Mouse (Mus musculus): ENCODE data around the gene Cdc14b.

The Cdc14b gene

DNA sequence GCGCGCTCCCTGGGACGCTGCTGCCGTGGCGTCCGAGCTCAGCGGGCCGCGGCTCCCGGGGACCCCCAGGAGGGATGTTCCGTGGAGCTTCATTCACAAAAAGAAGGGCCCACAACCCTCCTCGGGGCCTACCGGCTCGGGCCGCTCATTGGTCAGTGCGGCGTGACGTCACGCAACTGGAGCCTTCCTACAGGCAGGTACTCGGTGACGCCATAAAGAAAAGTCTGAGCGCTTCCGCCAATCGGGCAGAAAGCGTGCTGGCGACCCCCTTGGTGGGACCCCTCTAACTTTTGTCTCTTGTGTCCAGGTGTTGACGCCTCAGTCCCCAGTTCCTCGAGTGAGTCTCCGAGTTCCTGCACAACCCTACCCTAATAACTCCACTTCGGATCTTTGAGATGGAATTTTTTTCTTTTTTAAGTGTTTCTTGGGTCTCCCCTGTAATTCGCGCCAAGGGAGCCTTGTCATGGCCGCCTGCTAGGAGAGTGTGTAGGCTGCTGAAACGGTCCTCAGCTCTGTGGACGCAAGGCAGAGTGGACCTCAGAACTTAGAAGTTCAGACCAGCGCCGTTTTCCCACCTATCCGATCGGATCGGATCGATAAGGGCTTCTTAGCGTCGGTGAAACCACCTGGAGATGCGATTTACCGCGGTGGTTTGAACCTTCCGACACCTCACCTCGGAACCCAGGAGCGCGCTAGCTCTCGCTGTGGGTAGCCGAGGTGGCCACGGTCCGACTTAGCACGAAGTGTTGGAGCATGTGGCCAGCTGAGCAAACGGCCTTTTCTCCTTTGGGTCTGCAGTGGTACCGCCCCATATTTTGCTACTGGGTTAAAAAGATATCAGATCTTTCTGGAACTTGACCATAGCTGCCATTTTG is at the start of gene Cdc14b:
Cdc14b (minus strand) TSS at position 412 of the 875 bp plus-strand sequence.
- in situ Hi-C loops (cut with MseI, MboI), result no loop called here

GRCm38 (mm10) chr13:64322561-64323281 is 47.6 kb upstream of the Cdc14b start:
- in situ Hi-C loops (cut with MseI, MboI), result no loop called here

DNA sequence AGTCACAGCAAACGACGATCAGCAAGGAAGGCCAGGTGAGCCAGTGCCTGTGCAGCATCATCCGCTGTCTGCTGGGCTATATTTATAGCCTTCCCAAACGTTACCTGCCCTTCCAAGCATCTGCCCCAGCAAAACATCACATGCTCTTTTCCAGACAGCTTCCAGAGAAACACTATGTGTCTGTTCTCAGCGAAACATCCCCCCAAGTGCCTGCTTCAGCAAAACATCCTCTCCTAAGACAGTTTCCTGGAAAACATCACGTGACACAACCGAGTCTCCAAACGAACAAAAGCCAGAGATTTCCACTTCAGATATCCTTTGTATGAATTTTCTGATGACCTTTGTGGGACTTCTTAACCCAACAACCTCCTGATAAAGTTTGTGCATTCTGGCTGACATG is 45.2 kb upstream of the Cdc14b start:
- in situ Hi-C loops (cut with MseI, MboI), result no loop called here

DNA sequence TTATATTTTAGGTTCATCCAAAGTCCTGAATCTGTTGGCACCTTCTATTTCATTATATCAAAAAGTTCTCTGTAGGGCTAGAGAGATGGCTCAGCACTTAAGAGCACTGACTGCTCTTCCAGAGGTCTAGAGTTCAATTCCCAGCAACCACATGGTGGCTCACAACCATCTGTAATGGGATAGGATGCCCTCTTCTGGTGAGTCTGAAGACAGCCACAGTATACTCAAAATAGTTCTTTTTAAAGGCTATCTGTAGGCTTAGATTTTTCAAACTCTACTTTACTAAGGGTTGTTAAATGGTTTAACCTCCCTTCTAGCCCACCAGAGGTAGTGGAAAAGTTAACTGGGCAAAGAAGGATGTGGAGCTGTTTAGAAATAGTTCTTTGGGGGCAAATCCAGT is 44.7 kb upstream of the Cdc14b start:
- in situ Hi-C loops (cut with MseI, MboI), result loop anchor here (5.0 kb wide), 2 partner anchors 113 to 123 kb away; partner anchors contain the start of gene Cdk20 (in 1 of the 2)

DNA sequence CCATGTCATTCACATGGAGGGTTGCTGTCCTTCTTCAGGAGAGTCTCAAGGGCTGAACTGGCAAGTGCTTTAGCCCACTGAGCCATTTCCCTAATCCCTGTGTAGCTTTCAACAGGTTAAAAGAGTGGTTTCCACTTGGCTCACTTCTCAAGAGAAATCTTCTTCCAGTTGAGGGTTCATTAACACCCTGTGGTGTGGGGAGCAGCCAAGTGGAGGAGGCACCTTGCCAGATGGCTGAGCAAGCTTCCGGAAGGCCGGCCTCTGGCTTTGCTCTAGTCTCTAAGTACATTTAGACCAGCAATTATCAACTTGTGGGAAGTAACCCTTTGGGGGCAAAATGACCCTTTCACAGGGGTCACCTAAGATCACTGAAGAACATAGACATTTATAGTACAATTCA is 43.3 kb upstream of the Cdc14b start:
- in situ Hi-C loops (cut with MseI, MboI), result loop anchor here (5.0 kb wide), 2 partner anchors 114 to 124 kb away; partner anchors contain the start of gene Cdk20 (in 1 of the 2)

GRCm38 (mm10) chr13:64315483-64316050 is 40.5 kb upstream of the Cdc14b start:
- in situ Hi-C loops (cut with MseI, MboI), result loop anchor here (5.0 kb wide), 2 partner anchors 117 to 127 kb away; partner anchors contain the start of gene Cdk20 (in 1 of the 2)

GRCm38 (mm10) chr13:64314041-64314440 is 39.0 kb upstream of the Cdc14b start:
- in situ Hi-C loops (cut with MseI, MboI), result no loop called here

DNA sequence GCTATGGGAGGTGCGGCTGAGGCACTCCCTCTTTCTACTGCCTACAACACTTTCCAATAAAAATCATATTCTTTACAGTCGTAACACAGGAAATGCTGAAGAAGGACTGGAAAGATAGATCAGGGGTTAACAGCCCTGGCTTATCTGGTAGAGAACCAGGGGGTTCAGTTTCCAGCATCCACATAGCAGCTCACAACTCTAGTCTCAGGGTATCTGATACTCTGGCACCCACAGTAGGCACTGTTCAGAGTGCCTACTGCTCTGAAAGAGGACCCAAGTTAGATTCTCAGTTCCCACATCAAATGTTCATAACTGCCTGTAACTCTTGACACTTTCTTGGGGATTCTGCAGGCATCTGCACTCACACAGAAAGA is 37.8 kb upstream of the Cdc14b start:
- in situ Hi-C loops (cut with MseI, MboI), result no loop called here

DNA sequence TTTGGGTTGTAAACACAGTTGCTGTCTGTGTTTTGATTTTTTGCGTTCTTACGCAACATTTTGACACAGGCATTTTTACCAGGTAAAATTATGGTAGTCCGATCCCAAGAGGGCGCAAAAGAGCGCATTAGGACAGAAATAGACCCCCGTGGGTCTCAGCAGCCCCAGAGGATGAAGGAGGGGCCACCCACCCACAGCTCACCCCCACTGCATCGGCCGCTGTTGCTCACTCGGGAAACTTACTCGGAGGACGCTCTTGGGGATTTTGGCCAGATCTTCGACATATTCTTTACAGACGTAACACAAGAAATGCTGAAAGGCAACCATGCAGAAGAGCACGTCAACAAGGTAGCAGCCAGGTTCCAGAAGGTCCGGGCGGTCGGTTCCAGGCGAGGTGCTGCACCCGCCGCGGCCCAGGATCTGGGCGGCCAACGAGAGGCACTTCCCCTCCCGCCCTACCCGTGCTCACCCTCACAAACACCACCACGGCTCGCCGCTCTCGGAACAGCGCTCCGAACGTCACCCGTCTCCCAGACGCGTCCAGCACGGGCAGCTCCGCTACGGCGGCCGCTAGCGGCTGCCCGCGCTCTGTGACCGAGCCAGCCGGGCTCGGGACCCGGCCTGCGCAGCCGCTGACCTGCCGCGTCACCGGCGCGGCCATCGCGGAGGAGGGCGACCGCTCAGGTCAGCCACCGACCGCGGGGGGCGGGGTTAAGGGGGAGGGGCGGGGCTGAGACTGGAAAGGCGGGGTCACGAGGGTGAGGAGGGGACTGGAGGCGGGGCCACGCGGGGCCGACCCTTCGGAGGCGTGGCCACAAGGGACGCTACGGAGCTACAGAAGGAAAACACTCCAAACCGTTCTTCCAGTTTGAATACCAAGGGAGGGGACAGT is 37.2 kb upstream of the Cdc14b start, which contains the start of gene Aaed1:
Aaed1 (minus strand) TSS at position 687 of the 892 bp plus-strand sequence.
- in situ Hi-C loops (cut with MseI, MboI), result no loop called here

GRCm38 (mm10) chr13:64311266-64311665 is 36.2 kb upstream of the Cdc14b start:
- in situ Hi-C loops (cut with MseI, MboI), result no loop called here

GRCm38 (mm10) chr13:64310585-64310984 is 35.5 kb upstream of the Cdc14b start:
- in situ Hi-C loops (cut with MseI, MboI), result no loop called here

DNA sequence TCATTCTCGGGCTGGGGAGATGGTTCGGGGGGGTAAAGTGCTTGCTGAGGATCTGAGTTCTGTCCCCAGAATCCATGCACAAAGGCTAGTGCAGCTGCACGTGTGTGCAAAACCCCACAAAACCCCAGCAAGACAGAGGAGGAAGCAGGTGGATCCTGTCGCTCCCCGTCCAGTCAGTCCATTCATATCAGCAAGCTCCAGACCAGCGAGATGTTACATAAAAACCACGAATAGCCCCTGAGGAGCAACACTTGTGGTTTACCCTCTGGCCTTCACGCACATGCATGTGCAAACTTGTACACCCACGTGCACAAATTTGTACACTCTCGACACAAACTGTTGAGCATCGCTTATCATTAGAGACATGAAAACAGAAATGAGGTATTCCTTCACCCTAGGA is 34.8 kb upstream of the Cdc14b start:
- in situ Hi-C loops (cut with MseI, MboI), result loop anchor here (5.0 kb wide), 1 partner anchor 58 kb away; no protein-coding TSS in a partner anchor

- in situ Hi-C loops (cut with MseI, MboI), result loop anchor here (5.0 kb wide), 1 partner anchor 57 kb away; no protein-coding TSS in a partner anchor
Measured at GRCm38 (mm10) chr13:64309036-64309435, 33.9 kb upstream of the Cdc14b start.

GRCm38 (mm10) chr13:64307508-64307907 is 32.4 kb upstream of the Cdc14b start:
- in situ Hi-C loops (cut with MseI, MboI), result loop anchor here (5.0 kb wide), 1 partner anchor 55 kb away; no protein-coding TSS in a partner anchor

- in situ Hi-C loops (cut with MseI, MboI), result loop anchor here (5.0 kb wide), 1 partner anchor 54 kb away; no protein-coding TSS in a partner anchor
Measured at GRCm38 (mm10) chr13:64306078-64306477, 31.0 kb upstream of the Cdc14b start.

DNA sequence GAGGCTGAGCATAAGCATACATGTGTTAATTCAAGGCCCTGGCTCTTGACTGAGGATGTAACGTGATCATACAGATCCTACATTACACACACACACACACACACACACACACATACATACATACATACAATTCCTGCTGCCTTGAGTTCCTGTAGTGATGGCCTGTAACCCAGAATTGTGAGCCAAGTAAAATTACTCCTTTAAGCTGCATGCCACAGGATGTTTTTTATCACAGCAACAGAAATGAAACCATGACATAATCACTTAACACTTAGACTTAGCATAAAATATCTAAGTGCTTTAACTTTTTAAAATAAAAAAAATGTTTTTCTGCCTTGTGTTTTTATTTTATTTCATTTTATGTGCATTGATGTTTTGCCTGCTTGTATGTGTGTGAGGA is 24.0 kb upstream of the Cdc14b start:
- in situ Hi-C loops (cut with MseI, MboI), result no loop called here

DNA sequence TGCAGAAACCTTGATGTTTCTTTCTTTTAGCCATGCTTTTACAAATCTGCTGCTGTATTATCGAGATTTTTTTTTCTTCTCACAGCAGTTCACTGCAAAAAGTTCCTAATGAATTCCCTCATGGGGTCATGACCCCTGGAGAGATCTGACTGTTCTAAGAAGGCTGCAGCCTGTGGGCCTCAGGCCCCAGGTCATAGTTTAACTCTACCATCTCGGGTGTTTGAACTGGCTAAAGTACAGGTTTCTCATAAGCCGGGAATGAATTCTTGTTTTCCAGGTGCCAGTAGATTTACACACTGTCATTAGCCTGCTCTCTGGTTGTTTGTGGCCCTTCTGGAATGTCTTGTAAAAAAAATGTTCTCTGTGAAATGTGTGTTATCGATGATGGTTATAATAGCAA is 11.7 kb upstream of the Cdc14b start:
- in situ Hi-C loops (cut with MseI, MboI), result no loop called here

- in situ Hi-C loops (cut with MseI, MboI), result no loop called here
Measured at GRCm38 (mm10) chr13:64286321-64286720, 11.2 kb upstream of the Cdc14b start.

GRCm38 (mm10) chr13:64284676-64285075 is 9.6 kb upstream of the Cdc14b start:
- in situ Hi-C loops (cut with MseI, MboI), result no loop called here

- in situ Hi-C loops (cut with MseI, MboI), result no loop called here
Measured at GRCm38 (mm10) chr13:64280940-64281339, 5.8 kb upstream of the Cdc14b start.

DNA sequence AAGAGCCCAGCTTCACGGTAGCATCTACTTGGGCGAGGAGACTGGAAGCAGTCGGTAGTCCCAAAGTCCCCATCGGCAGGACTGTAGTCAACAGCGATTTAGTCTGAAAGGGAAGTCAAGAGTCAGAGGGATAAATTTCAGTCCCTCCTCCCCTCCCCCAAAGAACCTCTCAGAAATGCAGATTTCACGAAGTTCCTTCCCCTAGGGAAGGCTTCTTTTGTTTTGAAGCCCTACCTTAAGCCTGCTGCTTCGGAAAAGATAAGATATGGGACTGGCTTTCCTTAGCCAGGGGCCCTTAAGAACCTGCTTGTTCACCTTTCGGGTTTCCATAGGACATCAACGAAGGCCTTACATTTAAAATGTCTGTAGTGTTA is 651 bp upstream of the Cdc14b start:
- in situ Hi-C loops (cut with MseI, MboI), result no loop called here

Measured in mouse trophoblast stem cell (cell line).